Mouse (Mus musculus) spleen, postnatal 14 days (tissue): ENCODE measurements around the gene Commd7.
"Not testable (repeated sequence)": the region's sequence is repeated elsewhere in the genome, so short reads cannot be mapped to it uniquely, and the experiment has no call there.

Experiments used
- DNase-seq, 2 experiments: peaks; one replicate each; pipeline ENCODE4 v3.0.0; 2021 to 2022; ENCODE audit warnings: low spot score in 2 of 2

Commd7 gene

GRCm38 (mm10) chr2:153631976-153632870, at the start of gene Commd7:
Gene Commd7 (minus strand): TSS chr2:153632781.
- DNase-seq = peak; percentile 82 to 83

- DNase-seq = no peak
These were observed 47.4 kb upstream of the Commd7 start for GRCm38 (mm10) chr2:153679959-153680358.

GRCm38 (mm10) chr2:153677550-153677949, 45.0 kb upstream of the Commd7 start:
- no peak for DNase-seq

- no peak for DNase-seq
These were observed 44.4 kb upstream of the Commd7 start for GRCm38 (mm10) chr2:153676944-153677343.

- DNase-seq = not testable (repeated sequence)
These were observed 42.8 kb upstream of the Commd7 start for GRCm38 (mm10) chr2:153675364-153675763.

GRCm38 (mm10) chr2:153672619-153673018, 40.0 kb upstream of the Commd7 start:
- no peak for DNase-seq

- no peak for DNase-seq
These were observed 37.5 kb upstream of the Commd7 start for GRCm38 (mm10) chr2:153670111-153670510.

GRCm38 (mm10) chr2:153668754-153669376, 36.3 kb upstream of the Commd7 start:
- no peak for DNase-seq

- no peak for DNase-seq
These were observed 32.8 kb upstream of the Commd7 start for GRCm38 (mm10) chr2:153665401-153665800.

- DNase-seq = no peak
These were observed 28.0 kb upstream of the Commd7 start for GRCm38 (mm10) chr2:153660616-153661015.

- DNase-seq = not testable (repeated sequence)
These were observed 25.1 kb upstream of the Commd7 start for GRCm38 (mm10) chr2:153657659-153658058.

- no peak for DNase-seq
These were observed 19.1 kb upstream of the Commd7 start for GRCm38 (mm10) chr2:153651681-153652080.

- peak in 1 of 2 experiments; percentile 4 for DNase-seq
These were observed 17.6 kb upstream of the Commd7 start for GRCm38 (mm10) chr2:153650014-153650687.

- DNase-seq = peak in 1 of 2 experiments; percentile 38
These were observed 16.9 kb upstream of the Commd7 start, which contains the start of gene Dnmt3b for GRCm38 (mm10) chr2:153649298-153650013. Gene Dnmt3b (plus strand): TSS chr2:153649450.

GRCm38 (mm10) chr2:153648773-153649297, 16.3 kb upstream of the Commd7 start:
- no peak for DNase-seq

- DNase-seq = no peak
These were observed 10.4 kb upstream of the Commd7 start for GRCm38 (mm10) chr2:153642999-153643398.

- no peak for DNase-seq
These were observed 9.9 kb upstream of the Commd7 start for GRCm38 (mm10) chr2:153642496-153642895.

GRCm38 (mm10) chr2:153638977-153639680, 6.5 kb upstream of the Commd7 start:
- no peak for DNase-seq

- DNase-seq = no peak
These were observed 678 bp upstream of the Commd7 start for GRCm38 (mm10) chr2:153633259-153633658.

GRCm38 (mm10) chr2:153632871-153633226, 268 bp upstream of the Commd7 start:
- no peak for DNase-seq

- DNase-seq = no peak
These were observed 1.6 kb downstream of the Commd7 start for GRCm38 (mm10) chr2:153630950-153631349.
